Mouse (Mus musculus) adrenal gland, postnatal 25 days (tissue): ENCODE data around the gene Alox5ap. TPM values are rescaled to one million over a fixed set of nuclear protein-coding genes. Genes with fewer than 3 reads are reported as not detected.

Experiments
- DNase-seq: peaks from one replicate; pipeline ENCODE4 v3.0.0; 2021; ENCODE audit warnings: mixed read lengths
- total RNA-seq: library from RNA; stranded (reverse); gene quantifications from 2 replicates; pipeline ENCODE4 v1.2.3, GENCODE M21; 2021

The Alox5ap gene
- total RNA-seq, 1 experiment from 2014 or later = 9.4 TPM

DNA sequence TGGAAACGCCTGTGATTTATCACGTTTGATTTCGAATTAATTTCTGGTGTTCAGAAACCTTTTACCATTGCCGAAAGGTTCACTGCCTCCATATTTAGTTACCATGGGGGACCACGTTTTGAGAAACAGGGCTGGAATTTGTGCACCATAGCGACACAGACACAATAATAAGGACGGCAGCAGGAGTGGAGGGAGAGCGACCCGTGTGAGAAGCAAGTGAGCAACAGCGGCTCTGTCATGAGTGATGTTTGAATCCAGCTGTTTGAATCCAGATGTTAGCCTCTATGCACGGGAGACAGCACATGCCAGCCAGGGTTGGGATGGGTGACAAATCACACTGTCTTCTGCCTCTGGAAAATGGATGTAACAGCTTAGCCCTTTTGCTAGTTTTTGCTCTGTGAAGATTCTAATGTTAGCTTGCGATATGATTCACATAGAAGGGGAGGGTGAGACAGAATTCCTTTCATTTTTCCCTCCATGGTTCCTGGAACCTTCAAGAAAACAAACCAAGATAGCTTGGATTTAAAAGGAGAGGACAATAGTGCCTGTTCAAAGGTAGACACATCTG lies 50.0 kb downstream of the Alox5ap start:
- DNase-seq = no peak

- no peak for DNase-seq
These were observed 52.4 kb downstream of the Alox5ap start for GRCm38 (mm10) chr5:149316926-149317325.

DNA sequence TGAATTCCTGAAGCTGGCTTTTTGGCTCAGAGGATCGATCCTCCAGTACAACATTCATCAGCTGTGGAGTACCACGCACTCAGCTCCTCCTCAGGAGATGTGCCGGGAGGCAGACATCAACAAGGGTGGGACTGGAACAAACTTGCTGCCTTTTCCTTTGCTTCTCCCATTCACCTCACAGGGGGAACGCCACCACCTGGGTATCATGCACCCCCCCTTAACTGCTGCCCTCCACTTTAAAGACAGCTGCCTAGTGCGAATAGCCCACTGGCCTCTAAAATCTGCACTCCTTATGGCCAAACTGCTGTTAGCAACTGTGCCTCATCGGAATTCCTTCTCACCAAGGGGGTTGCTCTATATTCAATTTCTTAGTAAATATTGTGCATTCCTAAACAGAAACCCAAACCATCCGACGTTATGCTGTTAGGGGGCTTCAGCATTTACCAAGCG lies 55.3 kb downstream of the Alox5ap start:
- no peak for DNase-seq

- DNase-seq = peak; percentile 26
These were observed 56.2 kb downstream of the Alox5ap start for GRCm38 (mm10) chr5:149320534-149321482.

- no peak for DNase-seq
These were observed 57.6 kb downstream of the Alox5ap start for GRCm38 (mm10) chr5:149321909-149322841.

DNA sequence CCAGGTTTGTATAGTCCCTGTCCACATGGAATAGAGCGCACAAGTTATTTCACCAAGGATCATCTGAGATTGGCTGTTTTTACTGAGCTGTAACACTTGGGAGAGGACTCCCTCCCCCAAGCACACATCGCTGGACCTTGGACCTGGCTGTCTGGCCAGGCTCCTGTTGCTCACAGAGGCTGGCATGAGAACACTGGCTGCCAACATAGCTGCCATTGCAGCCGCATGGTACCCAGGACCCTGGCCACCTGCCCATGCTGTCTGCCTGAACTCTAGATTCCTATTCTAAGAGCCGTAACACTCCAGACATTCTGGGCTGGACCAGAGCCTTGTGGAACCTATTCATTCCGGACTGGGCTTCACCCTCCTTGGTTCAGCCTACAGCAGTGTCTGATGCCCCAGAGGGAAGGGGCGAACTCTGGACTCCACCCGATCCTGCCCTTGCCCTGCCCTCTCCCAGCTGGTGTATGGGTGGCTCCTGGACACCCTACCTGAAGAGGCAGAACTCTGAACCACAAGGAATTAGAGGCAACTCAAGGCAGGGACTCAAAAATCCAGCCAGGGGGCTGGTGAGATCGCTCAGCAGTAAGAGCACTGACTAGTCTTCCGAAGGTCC lies 58.5 kb downstream of the Alox5ap start:
- peak; percentile 37 for DNase-seq

DNA sequence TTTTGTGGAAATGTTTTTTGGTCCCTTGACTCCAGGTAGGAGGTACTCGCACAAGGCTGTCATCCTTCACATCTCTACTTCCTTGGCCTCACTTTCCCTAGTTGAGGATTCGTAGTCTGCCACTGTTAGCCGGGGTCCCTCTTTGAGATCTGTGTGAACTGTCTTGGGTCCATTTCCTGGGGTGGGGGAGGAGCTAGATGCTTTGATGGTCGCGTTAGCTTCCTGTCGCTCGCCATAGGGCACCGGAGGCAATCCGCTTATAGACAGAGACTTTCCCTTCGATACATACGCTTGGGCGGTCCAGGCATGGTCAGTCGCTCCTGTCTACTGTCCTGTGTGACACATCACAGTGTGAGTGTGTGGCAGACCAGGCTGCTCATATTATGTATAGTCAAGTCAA lies 60.2 kb downstream of the Alox5ap start:
- no peak for DNase-seq

DNA sequence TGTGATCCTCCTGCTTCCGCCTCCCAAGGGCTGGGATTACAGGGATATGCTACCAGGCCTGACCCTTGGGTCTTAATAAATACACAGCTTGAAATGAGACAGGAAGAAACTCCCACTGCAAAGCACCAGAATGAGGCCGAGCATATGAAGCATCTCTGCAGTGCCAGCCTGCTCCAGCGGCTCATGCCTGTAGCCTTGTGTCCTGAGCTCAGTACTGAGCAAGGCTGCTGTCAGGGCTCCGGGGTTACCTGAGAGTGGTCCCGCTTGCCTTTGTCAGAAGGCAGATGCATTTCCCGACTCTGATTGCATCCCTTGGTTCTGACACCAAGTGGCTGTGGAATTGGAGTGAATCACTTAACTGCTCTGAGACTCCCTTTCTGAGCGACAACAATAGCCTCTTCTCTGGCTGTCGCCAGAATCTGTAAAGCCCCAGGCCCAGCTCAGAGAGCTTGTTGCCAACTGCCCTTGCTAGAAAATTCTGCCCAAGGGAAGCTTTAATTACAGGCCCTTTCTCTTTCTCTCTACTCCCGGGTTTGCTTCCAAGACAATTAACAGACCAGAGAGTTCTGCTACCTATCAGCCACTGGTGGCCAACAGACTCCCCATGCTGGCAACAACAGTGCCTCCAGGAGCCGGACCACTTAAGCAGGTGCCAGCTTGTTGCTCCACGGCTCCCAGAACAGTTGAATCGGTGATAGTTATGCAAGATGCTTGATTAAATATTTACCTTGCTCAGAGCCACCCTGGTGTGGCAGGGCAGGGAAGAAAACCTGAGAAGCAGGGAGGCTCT lies 64.7 kb downstream of the Alox5ap start:
- DNase-seq = no peak

GRCm38 (mm10) chr5:149330601-149331000 lies 66.0 kb downstream of the Alox5ap start:
- no peak for DNase-seq

- no peak for DNase-seq
These were observed 67.0 kb downstream of the Alox5ap start for GRCm38 (mm10) chr5:149331407-149332143.

DNA sequence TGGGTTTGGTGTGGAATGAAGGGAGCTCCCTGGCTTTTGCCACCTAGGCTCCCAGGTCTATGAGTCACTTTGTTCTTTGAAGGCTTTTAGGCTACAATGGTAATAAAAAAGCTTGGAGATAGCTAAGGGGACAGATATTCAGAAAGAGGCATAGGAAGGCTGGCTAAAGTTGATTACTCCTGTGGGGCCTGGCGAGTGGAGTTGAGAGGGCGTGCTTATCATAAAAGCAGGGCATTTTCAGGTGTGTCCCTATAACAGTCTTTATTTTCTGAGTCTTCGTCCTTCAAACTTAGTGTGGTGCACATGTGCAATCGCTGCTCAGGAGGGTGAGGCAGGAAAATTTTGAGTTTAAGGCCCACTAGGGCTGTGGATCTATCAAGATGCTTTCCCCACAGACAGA lies 68.2 kb downstream of the Alox5ap start:
- no peak for DNase-seq

DNA sequence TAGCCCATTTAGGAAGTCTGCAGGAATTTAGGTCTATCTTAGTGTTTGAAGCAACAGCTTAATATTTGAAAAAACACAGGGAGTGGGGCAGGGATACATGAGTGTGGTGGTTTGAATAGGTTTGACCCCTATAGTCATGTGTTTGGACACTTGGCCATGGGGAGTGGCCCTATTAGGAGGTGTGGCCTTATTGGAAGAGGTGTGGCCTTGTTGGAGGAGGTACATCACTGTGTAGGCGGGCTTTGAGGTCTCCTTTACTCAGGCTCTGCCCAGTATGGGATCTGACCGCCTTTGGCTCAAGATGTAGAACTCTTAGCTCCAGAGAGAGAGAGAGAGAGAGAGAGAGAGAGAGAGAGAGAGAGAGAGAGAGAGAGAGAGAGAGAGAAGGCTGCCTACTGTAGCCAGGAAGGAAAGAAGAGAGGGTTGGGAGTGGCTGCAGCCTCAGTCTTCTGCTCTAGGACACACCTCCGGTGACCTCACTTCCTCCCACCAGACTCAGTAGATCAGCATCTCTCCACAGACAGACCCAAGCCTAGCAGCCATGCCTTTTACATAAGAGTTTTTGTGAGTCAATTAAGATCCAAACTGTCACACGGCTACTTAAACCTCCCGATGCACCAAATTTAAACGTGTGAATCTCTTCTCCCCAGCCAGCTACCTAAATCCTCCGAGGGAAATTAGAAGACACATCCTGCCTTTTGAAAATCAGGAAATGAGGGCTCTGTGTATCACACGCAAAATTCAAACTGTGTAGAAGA lies 69.6 kb downstream of the Alox5ap start:
- DNase-seq = no peak

GRCm38 (mm10) chr5:149335009-149335408 lies 70.4 kb downstream of the Alox5ap start:
- no peak for DNase-seq

- peak; percentile 84 for DNase-seq
These were observed 71.1 kb downstream of the Alox5ap start for GRCm38 (mm10) chr5:149335563-149336238.

- no peak for DNase-seq
These were observed 72.6 kb downstream of the Alox5ap start for GRCm38 (mm10) chr5:149337148-149337547.
